Mouse (Mus musculus) G1E (cell line): ENCODE data around the gene Cwc27. TPM values are rescaled to one million over a fixed set of nuclear protein-coding genes. Genes with fewer than 3 reads are reported as not detected.

Source experiments
- ATAC-seq: 2 replicates; pipeline ENCODE4 v1.8.0; 2016; ENCODE audit warnings: mild to moderate bottlenecking; ENCODE audit not compliant: insufficient number of reproducible peaks, poor library complexity, low FRiP score, severe bottlenecking; ENCODE audit errors: extremely low read depth
- DNase-seq: peaks from one replicate; pipeline ENCODE4 v3.0.0; 2012; ENCODE audit warnings: low spot score
- H3K27me3 ChIP-seq: 2 replicates; pipeline ENCODE4 v1.6.1; 2012; ENCODE audit warnings: mild to moderate bottlenecking, low read length, inconsistent platforms; ENCODE audit not compliant: insufficient read depth
- H3K36me3 ChIP-seq: replicated peaks from 2 replicates; pipeline ENCODE3; 2012; ENCODE audit warnings: mild to moderate bottlenecking, inconsistent platforms
- H3K4me1 ChIP-seq: 2 replicates; pipeline ENCODE4 v1.6.1; 2012; ENCODE audit warnings: low read depth, low read length, inconsistent platforms, mixed read lengths; ENCODE audit not compliant: insufficient read depth
- H3K4me3 ChIP-seq: 2 replicates; pipeline ENCODE4 v1.5.1; 2012; ENCODE audit warnings: low read depth, mild to moderate bottlenecking, inconsistent platforms, low read length, moderate library complexity, mixed read lengths
- H3K9me3 ChIP-seq: replicated peaks from 2 replicates; pipeline ENCODE4 v1.6.1; 2012; ENCODE audit warnings: inconsistent platforms
- CTCF ChIP-seq: IDR thresholded peaks from 2 replicates; pipeline ENCODE4 v1.5.1; 2012; ENCODE audit warnings: low read depth, low read length, inconsistent platforms, mixed read lengths
- GATA1 ChIP-seq: IDR thresholded peaks from 2 replicates; pipeline ENCODE4 v1.6.1; 2012; ENCODE audit warnings: borderline replicate concordance, low read length, inconsistent platforms, mixed read lengths
- GATA2 ChIP-seq: IDR thresholded peaks from 2 replicates; pipeline ENCODE4 v1.6.1; 2012; ENCODE audit warnings: low read depth, low read length, inconsistent platforms, borderline replicate concordance
- POLR2AphosphoS5 ChIP-seq: IDR thresholded peaks from 2 replicates; pipeline ENCODE4 v1.6.1; 2012; ENCODE audit warnings: low read depth, low read length, inconsistent platforms; ENCODE audit not compliant: insufficient replicate concordance
- TAL1 ChIP-seq: conservative IDR thresholded peaks from 2 replicates; pipeline ENCODE4 v1.6.1; 2012; ENCODE audit warnings: low read depth, low read length, inconsistent platforms, mixed read lengths
- polyA plus RNA-seq: library from polyadenylated mRNA; stranded (reverse); fragments of >175 nt; gene quantifications from 2 replicates; pipeline ENCODE4 v1.2.3, GENCODE M21; 2012
- total RNA-seq, 2 experiments: library from RNA; stranded (forward) in 1 of 2; stranded (reverse) in 1 of 2; fragments of 200-1000 nt in 1 of 2; fragments of >200 nt in 1 of 2; fragmentation: Nextera tagmentation in 1 of 2; gene quantifications; 2 replicates each; pipeline ENCODE4 v1.2.3; 2014 to 2017

Gene Cwc27
- 73.0 and 90.0 TPM in 2 replicates for total RNA-seq (2014; fragmentation: Nextera tagmentation)
- total RNA-seq (2017), result 31.4 and 36.3 TPM in 2 replicates
- 3.4 and 5.1 TPM in 2 replicates for polyA plus RNA-seq

- peaks cover 32% of the 10 kb centered on the region for H3K4me1 ChIP-seq
- no peaks in the 10 kb centered on the region for H3K9me3 ChIP-seq
- H3K36me3 ChIP-seq, result peaks cover 27% of the 10 kb centered on the region
- H3K4me3 ChIP-seq, result peak within 1 kb of the TSS; percentile 80
- peak; percentile 81 for ATAC-seq
- peak; percentile 48 for DNase-seq
- TF ChIP-seq GATA2 (no peak), POLR2AphosphoS5 (no peak), TAL1 (no peak), GATA1 (no peak), CTCF (no peak)
- H3K27me3 ChIP-seq, result no peaks in the 10 kb centered on the region
Measured at GRCm38 (mm10) chr13:104816635-104817571, at the start of gene Cwc27. Gene Cwc27, minus strand, starts transcription at chr13:104817142.

- DNase-seq, result no peak
- H3K27me3 ChIP-seq, result peaks cover 19% of the 10 kb centered on the region; the same call in 1 of the 2 replicates
- H3K4me3 ChIP-seq, result no peak overlapping the region
- H3K36me3 ChIP-seq, result no peaks in the 10 kb centered on the region
- TF ChIP-seq GATA2 (no peak), CTCF (no peak), POLR2AphosphoS5 (no peak), TAL1 (no peak), GATA1 (no peak)
- ATAC-seq, result no peak
- H3K4me1 ChIP-seq, result 0 out of 2 replicates have a peak, but pooled peaks cover 2% of the 10 kb centered on the region
- no peaks in the 10 kb centered on the region for H3K9me3 ChIP-seq
Measured at GRCm38 (mm10) chr13:104866726-104867125, 49.8 kb upstream of the Cwc27 start.

GRCm38 (mm10) chr13:104863127-104863979, 46.4 kb upstream of the Cwc27 start, which contains the start of gene Shisal2b:
Gene Shisal2b, minus strand, starts transcription at chr13:104863893.
- peaks cover 21% of the 10 kb centered on the region for H3K27me3 ChIP-seq
- 0 out of 2 replicates have a peak, but pooled peaks cover 2% of the 10 kb centered on the region for H3K4me1 ChIP-seq
- H3K9me3 ChIP-seq, result no peaks in the 10 kb centered on the region
- TF ChIP-seq GATA2, result no peak
- no peak for TF ChIP-seq CTCF
- no peak for TF ChIP-seq TAL1
- TF ChIP-seq GATA1, result no peak
- no peak for TF ChIP-seq POLR2AphosphoS5
- H3K4me3 ChIP-seq, result no peak within 1 kb of the TSS
- DNase-seq, result no peak
- ATAC-seq, result no peak
- no peaks in the 10 kb centered on the region for H3K36me3 ChIP-seq

GRCm38 (mm10) chr13:104853645-104854044, 36.7 kb upstream of the Cwc27 start:
- Histone ChIP-seq H3K9me3 (no peaks in the 10 kb centered on the region), H3K27me3 (peaks cover 13% of the 10 kb centered on the region), H3K4me1 (no peaks in the 10 kb centered on the region), H3K36me3 (no peaks in the 10 kb centered on the region), H3K4me3 (no peak overlapping the region)
- no peak for TF ChIP-seq TAL1
- no peak for TF ChIP-seq POLR2AphosphoS5
- no peak for TF ChIP-seq GATA1
- DNase-seq, result no peak
- no peak for ATAC-seq

- Histone ChIP-seq H3K9me3 (no peaks in the 10 kb centered on the region), H3K4me1 (no peaks in the 10 kb centered on the region), H3K4me3 (no peak overlapping the region), H3K27me3 (peaks cover 8% of the 10 kb centered on the region), H3K36me3 (peaks cover 16% of the 10 kb centered on the region)
- TF ChIP-seq POLR2AphosphoS5 (no peak), GATA1 (no peak), CTCF (no peak), GATA2 (no peak), TAL1 (no peak)
- no peak for DNase-seq
- ATAC-seq, result no peak
Measured at GRCm38 (mm10) chr13:104843295-104844089, 26.6 kb upstream of the Cwc27 start.
